Mouse (Mus musculus): ENCODE results near the gene Eef1akmt1.

The Eef1akmt1 gene

DNA sequence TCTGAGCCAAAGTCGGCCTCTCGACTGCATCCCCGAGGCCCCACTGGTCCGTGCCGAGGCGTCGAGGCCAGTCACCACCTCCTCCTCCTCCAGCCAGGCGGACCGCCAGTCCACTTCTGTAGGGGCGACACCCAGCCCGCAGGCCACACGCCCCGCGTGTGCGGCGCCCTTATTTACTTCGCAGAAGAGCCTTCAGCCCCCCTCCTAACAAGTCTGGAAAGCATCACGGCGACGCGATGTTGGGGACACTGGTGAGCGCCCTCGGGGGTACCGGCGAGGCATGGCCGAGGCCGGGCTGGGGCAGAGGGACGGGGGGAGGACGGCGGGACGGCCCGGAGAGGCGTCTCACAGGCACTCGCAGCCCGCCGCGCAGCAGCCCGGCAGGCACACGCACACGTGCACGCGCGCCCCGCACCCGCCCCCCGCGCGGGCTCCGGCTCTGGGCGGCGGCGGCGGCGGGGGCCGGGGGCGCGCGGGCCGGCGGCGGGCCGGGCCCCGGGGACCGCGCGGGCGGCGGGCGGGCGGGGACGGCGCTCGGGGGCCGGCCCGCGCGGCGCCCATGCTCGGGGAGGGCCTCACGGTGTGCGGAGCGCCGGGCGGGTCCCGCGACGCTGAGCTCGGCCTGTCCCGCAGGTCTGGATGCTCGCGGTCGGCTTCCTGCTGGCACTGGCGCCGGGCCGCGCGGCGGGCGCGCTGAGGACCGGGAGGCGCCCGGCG is 46.6 kb downstream of the Eef1akmt1 start, which contains the start of gene Il17d:
Il17d (plus strand) TSS at position 107 of the 717 bp plus-strand sequence.
- DNase-seq (ENCODE audit: low spot score in 2 of 2): no peak

DNA sequence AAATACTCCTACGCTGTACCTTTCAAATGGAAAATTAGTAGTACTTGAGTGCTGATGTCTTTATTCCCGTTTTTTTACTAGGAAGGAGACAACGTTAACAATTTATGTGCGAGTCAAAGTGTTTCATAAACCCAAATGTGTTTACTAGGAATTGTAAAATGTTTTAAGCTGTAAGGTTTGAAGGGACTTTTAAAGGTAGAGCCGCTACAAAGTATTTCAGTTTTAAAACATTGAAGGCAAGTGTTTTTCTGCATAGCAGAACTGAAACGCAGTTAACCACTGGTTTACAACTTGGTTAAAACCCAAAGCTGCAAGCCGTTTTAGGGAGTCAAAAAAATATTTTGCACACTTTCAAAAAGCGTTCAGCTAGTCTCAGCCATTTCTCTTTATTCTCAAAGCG is 47.6 kb downstream of the Eef1akmt1 start:
- no peak for DNase-seq (ENCODE audit: low spot score in 2 of 2)

DNA sequence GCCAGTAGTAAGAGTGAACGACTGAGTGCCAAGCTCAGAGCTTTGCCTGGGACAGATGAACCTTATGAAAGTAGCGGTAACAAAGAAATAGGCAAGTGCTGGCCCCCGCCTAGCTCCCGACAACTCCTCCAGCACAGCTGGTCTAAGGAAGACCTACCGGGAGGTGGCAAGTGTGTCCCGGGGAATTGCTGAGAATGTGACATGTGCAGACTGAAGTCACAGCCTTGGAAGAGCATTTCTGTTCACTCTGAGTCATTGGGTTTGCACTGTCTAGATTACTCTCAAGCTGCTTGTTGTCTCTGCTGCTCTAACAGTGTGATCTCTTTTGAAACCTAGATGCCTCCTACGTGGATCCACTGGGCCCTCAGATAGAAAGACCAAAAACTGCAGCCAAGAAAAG is 54.4 kb downstream of the Eef1akmt1 start:
- peak in 1 of 2 experiments; percentile 41 for DNase-seq (ENCODE audit: low spot score in 2 of 2)

DNA sequence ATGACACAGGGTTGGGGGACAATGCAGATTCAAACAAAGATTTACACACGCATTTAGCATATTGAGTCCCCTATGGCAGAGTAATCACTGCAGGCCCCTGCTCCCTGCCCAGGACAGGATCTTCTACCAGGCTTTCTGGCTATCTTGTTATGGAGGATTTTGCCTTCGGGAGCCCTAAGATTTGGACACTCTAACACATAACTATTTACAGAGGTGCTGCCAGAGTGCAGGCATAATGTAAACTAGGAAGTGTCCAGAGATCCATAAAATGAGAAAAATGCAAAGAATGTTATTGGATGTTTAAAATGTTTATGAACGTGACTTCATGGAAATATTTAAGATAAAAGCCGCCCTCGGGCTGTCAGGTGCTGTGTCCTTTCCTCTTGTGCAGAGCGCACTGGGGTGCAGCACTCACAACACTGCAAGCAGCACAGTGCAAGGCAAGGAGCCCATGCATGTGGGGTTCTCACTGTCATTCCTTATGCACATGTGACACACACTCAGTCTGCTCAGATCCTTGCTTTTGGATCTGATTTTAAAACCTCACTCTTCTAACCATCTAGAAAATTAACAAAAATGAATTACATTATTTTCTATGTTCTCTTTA is 56.2 kb downstream of the Eef1akmt1 start:
- DNase-seq (ENCODE audit: low spot score in 2 of 2): no peak

DNA sequence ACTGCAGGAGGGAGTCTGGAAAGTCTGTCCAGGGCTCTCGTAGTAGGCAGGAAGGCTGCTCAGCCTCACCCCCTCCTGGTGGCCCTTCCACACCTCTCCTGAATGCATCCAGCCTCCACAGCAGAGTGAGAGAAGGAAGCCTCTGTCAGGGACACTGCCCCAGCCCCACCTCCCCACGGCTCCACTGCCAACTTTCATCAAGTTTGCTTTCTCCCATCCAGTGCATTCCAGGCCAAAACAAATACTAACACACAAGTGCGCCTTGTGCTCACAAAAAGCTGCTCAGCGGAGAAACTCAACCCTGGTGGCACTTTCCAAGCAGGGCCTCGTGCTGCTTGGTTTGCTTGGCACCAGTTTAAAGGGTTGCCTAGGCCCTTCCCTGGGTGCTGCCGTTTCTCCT is 61.9 kb downstream of the Eef1akmt1 start:
- DNase-seq (ENCODE audit: low spot score in 2 of 2): no peak

DNA sequence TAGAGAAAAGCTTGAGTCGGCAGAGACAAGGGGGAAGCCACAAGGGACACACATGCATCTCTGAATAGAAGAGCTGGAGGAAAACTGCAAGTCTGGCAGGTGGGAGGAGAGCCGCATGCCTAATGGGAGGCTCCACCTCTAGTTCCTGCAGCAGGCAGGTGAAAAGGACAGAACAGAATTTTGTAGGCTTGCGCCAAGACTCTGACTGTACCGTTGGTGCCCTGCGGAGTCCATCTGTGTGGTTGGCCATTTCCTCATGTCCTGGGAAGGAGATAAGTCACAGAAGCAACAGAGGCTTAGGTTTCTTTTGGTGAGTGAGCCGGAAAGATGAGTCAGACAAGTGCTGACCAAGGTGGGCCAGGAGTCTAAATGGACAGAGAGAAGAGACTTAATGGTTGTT is 67.7 kb downstream of the Eef1akmt1 start:
- DNase-seq (ENCODE audit: low spot score in 2 of 2): no peak
